Mouse (Mus musculus) G1E (cell line): ENCODE measurements around the gene Ldlr. TPM values are rescaled to one million over a fixed set of nuclear protein-coding genes. Genes with fewer than 3 reads are reported as not detected.
A peak's percentile ranks its signal among the peaks of the same experiment; 100 is the strongest.

Experiments used
- ATAC-seq: 2 replicates; pipeline ENCODE4 v1.8.0; 2016; ENCODE audit warnings: mild to moderate bottlenecking; ENCODE audit not compliant: insufficient number of reproducible peaks, poor library complexity, low FRiP score, severe bottlenecking; ENCODE audit errors: extremely low read depth
- DNase-seq: peaks from one replicate; pipeline ENCODE4 v3.0.0; 2012; ENCODE audit warnings: low spot score
- H3K27me3 ChIP-seq: 2 replicates; pipeline ENCODE4 v1.6.1; 2012; ENCODE audit warnings: mild to moderate bottlenecking, low read length, inconsistent platforms; ENCODE audit not compliant: insufficient read depth
- H3K36me3 ChIP-seq: replicated peaks from 2 replicates; pipeline ENCODE3; 2012; ENCODE audit warnings: mild to moderate bottlenecking, inconsistent platforms
- H3K4me1 ChIP-seq: 2 replicates; pipeline ENCODE4 v1.6.1; 2012; ENCODE audit warnings: low read depth, low read length, inconsistent platforms, mixed read lengths; ENCODE audit not compliant: insufficient read depth
- H3K4me3 ChIP-seq: 2 replicates; pipeline ENCODE4 v1.5.1; 2012; ENCODE audit warnings: low read depth, mild to moderate bottlenecking, inconsistent platforms, low read length, moderate library complexity, mixed read lengths
- H3K9me3 ChIP-seq: replicated peaks from 2 replicates; pipeline ENCODE4 v1.6.1; 2012; ENCODE audit warnings: inconsistent platforms
- CTCF ChIP-seq: IDR thresholded peaks from 2 replicates; pipeline ENCODE4 v1.5.1; 2012; ENCODE audit warnings: low read depth, low read length, inconsistent platforms, mixed read lengths
- GATA1 ChIP-seq: IDR thresholded peaks from 2 replicates; pipeline ENCODE4 v1.6.1; 2012; ENCODE audit warnings: borderline replicate concordance, low read length, inconsistent platforms, mixed read lengths
- GATA2 ChIP-seq: IDR thresholded peaks from 2 replicates; pipeline ENCODE4 v1.6.1; 2012; ENCODE audit warnings: low read depth, low read length, inconsistent platforms, borderline replicate concordance
- POLR2AphosphoS5 ChIP-seq: IDR thresholded peaks from 2 replicates; pipeline ENCODE4 v1.6.1; 2012; ENCODE audit warnings: low read depth, low read length, inconsistent platforms; ENCODE audit not compliant: insufficient replicate concordance
- TAL1 ChIP-seq: conservative IDR thresholded peaks from 2 replicates; pipeline ENCODE4 v1.6.1; 2012; ENCODE audit warnings: low read depth, low read length, inconsistent platforms, mixed read lengths
- polyA plus RNA-seq: library from polyadenylated mRNA; stranded (reverse); fragments of >175 nt; gene quantifications from 2 replicates; pipeline ENCODE4 v1.2.3, GENCODE M21; 2012
- total RNA-seq, 2 experiments: library from RNA; stranded (forward) in 1 of 2; stranded (reverse) in 1 of 2; fragments of 200-1000 nt in 1 of 2; fragments of >200 nt in 1 of 2; fragmentation: Nextera tagmentation in 1 of 2; gene quantifications; 2 replicates each; pipeline ENCODE4 v1.2.3; 2014 to 2017

Ldlr gene
- total and polyA plus RNA-seq, 3 experiments = 21.9 to 52.1 (median 37.5) TPM

- DNase-seq (no peak), ATAC-seq (no peak)
- TF ChIP-seq GATA1 (no peak), GATA2 (no peak), POLR2AphosphoS5 (no peak), TAL1 (no peak), CTCF (no peak)
- Histone ChIP-seq H3K27me3 (no peaks in the 10 kb centered on the region; the same call in 1 of the 2 replicates), H3K9me3 (no peaks in the 10 kb centered on the region), H3K4me1 (peaks cover 7% of the 10 kb centered on the region), H3K36me3 (peaks cover 98% of the 10 kb centered on the region), H3K4me3 (no peak overlapping the region)
Observed at GRCm38 (mm10) chr9:21701091-21701490, 22.2 kb upstream of the Ldlr start.

DNA sequence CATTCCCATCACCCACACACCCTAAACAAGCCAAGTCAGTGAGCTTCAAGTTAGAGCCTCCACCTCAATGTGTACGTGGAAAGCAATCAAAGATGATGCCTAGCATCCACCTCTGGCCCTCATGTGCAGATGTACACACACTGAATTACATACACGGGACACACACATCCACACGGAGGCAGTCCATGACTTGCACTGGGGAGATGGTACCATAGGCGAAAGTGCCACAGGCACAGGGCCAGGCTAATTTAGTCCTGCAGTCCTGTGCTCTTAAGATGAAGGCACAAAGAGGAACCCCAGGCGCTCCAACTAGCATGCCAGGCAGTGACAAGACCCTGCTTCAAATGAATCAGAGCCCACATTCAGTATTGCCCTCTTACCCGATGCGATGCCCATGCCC, 19.8 kb upstream of the Ldlr start:
- no peak for TF ChIP-seq GATA2
- TF ChIP-seq TAL1 = no peak
- no peak for TF ChIP-seq POLR2AphosphoS5
- no peak for TF ChIP-seq CTCF
- no peak for TF ChIP-seq GATA1
- peaks cover 97% of the 10 kb centered on the region for H3K36me3 ChIP-seq

GRCm38 (mm10) chr9:21706085-21706484, 17.2 kb upstream of the Ldlr start:
- peaks cover 4% of the 10 kb centered on the region; the same call in 1 of the 2 replicates for H3K4me1 ChIP-seq
- DNase-seq = no peak
- H3K36me3 ChIP-seq = peaks cover 81% of the 10 kb centered on the region
- H3K27me3 ChIP-seq = no peaks in the 10 kb centered on the region
- H3K9me3 ChIP-seq = no peaks in the 10 kb centered on the region
- H3K4me3 ChIP-seq = no peak overlapping the region
- TF ChIP-seq CTCF = no peak
- TF ChIP-seq GATA2 = no peak
- no peak for TF ChIP-seq TAL1
- no peak for TF ChIP-seq POLR2AphosphoS5
- ATAC-seq = no peak

More for the DNA sequence above, 19.8 kb upstream of the Ldlr start:
- ATAC-seq (no peak), DNase-seq (no peak)
- Histone ChIP-seq H3K4me1 (peaks cover 8% of the 10 kb centered on the region), H3K9me3 (no peaks in the 10 kb centered on the region), H3K27me3 (no peaks in the 10 kb centered on the region; the same call in 1 of the 2 replicates), H3K4me3 (no peak overlapping the region)

GRCm38 (mm10) chr9:21706586-21707265, 16.6 kb upstream of the Ldlr start:
- ATAC-seq (no peak), DNase-seq (no peak)
- no peak overlapping the region for H3K4me3 ChIP-seq
- H3K9me3 ChIP-seq = no peaks in the 10 kb centered on the region
- H3K27me3 ChIP-seq = no peaks in the 10 kb centered on the region
- TF ChIP-seq GATA2 (no peak), TAL1 (no peak), GATA1 (no peak), CTCF (no peak), POLR2AphosphoS5 (no peak)
- H3K4me1 ChIP-seq = peaks cover 4% of the 10 kb centered on the region; the same call in 1 of the 2 replicates
- H3K36me3 ChIP-seq = peaks cover 75% of the 10 kb centered on the region

- Histone ChIP-seq H3K36me3 (peaks cover 59% of the 10 kb centered on the region), H3K4me1 (peaks cover 8% of the 10 kb centered on the region; the same call in 1 of the 2 replicates), H3K9me3 (peaks cover 4% of the 10 kb centered on the region), H3K27me3 (no peaks in the 10 kb centered on the region), H3K4me3 (no peak overlapping the region)
- no peak for TF ChIP-seq TAL1
- ATAC-seq (no peak), DNase-seq (no peak)
Observed at GRCm38 (mm10) chr9:21709340-21709739, 13.9 kb upstream of the Ldlr start.

DNA sequence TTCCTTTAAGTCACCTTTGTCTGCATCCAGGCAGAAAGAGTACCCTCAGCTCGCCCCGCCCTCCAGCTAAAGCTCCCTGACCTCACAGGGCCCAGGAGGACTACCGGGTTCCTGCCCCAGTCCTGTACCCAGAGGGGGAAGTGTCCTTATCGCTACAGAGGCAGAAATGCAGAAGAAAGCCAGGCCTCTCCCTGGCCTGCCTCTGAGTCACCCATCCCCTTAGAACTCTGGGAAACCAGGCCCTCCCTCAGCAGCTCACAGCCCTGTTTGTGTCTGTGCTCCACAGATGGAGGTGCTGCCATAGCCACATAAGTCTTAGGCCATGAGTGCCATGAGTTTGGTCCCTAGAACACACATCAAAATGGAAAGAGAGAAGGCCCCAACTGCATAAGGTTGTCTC, 8.0 kb upstream of the Ldlr start:
- H3K4me3 ChIP-seq = peak overlapping the region; percentile 28; the same call in 1 of the 2 replicates
- peaks cover 4% of the 10 kb centered on the region for H3K9me3 ChIP-seq
- peak; percentile 93 for DNase-seq
- H3K36me3 ChIP-seq = peaks cover 13% of the 10 kb centered on the region
- peaks cover 49% of the 10 kb centered on the region for H3K4me1 ChIP-seq
- no peaks in the 10 kb centered on the region for H3K27me3 ChIP-seq
- TF ChIP-seq TAL1 (peak; percentile 43; the same call in 1 of the 2 replicates), GATA1 (no peak)
- ATAC-seq = peak; percentile 99

- ATAC-seq (no peak), DNase-seq (no peak)
- Histone ChIP-seq H3K9me3 (peaks cover 4% of the 10 kb centered on the region), H3K4me3 (no peak overlapping the region), H3K4me1 (peaks cover 60% of the 10 kb centered on the region), H3K27me3 (no peaks in the 10 kb centered on the region), H3K36me3 (peaks cover 13% of the 10 kb centered on the region)
- TF ChIP-seq GATA1 (no peak), GATA2 (no peak), TAL1 (no peak), CTCF (no peak), POLR2AphosphoS5 (no peak)
Observed at GRCm38 (mm10) chr9:21717015-21717414, 6.3 kb upstream of the Ldlr start.
